Mouse (Mus musculus): ENCODE results near the gene Nhp2. TPM values are rescaled to one million over a fixed set of nuclear protein-coding genes. Genes with fewer than 3 reads are reported as not detected.

Nhp2 gene
- total and polyA plus RNA-seq, 3 experiments: 649 to 6,489 (median 739) TPM

DNA sequence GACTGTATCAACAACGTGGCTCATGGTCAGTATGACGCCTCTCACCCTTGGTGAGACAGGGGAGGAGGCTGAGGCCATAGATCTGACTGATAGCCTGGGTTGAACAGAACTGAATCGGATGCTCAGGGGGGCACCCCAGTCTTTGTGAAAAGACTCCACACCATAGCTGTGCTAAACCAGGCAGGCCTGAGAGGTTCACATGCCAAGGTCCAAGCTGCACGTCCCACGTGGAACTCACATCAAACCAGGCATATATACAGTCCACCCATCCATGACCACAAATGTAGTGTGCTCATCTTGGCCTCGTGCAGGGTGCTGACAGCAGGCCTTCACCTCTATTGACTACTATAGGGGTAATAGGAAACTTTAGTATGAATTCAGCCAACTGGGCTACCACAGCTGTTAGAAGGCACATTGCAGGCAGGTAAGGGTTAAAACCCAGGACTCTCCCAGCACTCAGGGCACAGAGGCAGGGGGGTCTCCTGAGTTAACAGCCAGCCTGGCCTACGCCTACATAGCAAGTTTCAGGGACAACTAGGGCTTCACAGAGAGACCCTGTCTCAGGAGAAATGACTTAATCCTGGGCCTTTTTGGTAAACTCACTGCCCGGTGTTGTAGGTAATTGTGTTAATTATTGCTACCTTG, 33.8 kb upstream of the Nhp2 start (continued):
- TF ChIP-seq KAT2A (conservative IDR thresholded peaks at IDR 0.05; ENCODE audit: low read depth, low read length): no peak
- TF ChIP-seq POLR2A (IDR thresholded peaks at IDR 0.05; ENCODE audit: control insufficient read depth in 1 of 2, insufficient read depth in 1 of 2, low read depth in 1 of 2, low read length in 2 of 2, poor library complexity in 1 of 2): no peak; a peak in 1 of 4 replicates

DNA sequence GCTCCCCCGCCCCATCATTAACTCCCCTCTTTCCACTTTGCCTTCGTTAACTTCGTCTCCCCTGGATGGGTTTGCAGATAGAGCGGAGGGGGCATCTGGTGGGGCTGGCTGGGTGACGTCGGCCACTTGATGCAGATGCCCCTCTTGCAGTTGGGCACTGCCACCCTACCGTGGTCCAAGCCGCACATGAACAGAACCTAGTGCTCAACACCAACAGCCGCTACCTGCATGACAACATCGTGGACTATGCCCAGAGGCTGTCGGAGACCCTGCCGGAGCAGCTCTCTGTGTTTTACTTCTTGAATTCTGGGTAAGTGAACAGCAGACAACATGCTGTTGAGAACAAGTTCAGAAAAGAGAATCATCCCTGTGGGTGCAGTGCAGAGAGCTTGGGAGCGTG, 33.1 kb upstream of the Nhp2 start:
- H3K9me3 ChIP-seq (replicated peaks; ENCODE audit: insufficient read depth, low read length): no peaks in the 10 kb centered on the region
- H3K9ac ChIP-seq (ENCODE audit: control insufficient read depth, low read depth, low read length, poor library complexity, severe bottlenecking): no peak overlapping the region
- TF ChIP-seq POLR2AphosphoS5 (IDR thresholded peaks at IDR 0.05; ENCODE audit: borderline replicate concordance, low read depth, low read length) (0 out of 2 replicates have a peak, but pooled peaks have one; percentile 42), MAFK (IDR thresholded peaks at IDR 0.05; ENCODE audit: borderline replicate concordance, low read depth, low read length) (no peak), MYB (IDR thresholded peaks at IDR 0.05; ENCODE audit: low read depth, low read length) (no peak), MYC (IDR thresholded peaks at IDR 0.05; ENCODE audit: low read depth, low read length) (no peak), ZC3H11A (IDR thresholded peaks at IDR 0.05; ENCODE audit: low read depth, low read length) (no peak), JUND (IDR thresholded peaks at IDR 0.05; ENCODE audit: low read depth, low read length) (no peak), ZMIZ1 (IDR thresholded peaks at IDR 0.05; ENCODE audit: low read depth, low read length) (peak; percentile 8; the same call in 1 of the 2 replicates), TBP (IDR thresholded peaks at IDR 0.05; ENCODE audit: low read depth, low read length) (no peak), POLR2A (IDR thresholded peaks at IDR 0.05; ENCODE audit: control insufficient read depth in 1 of 2, insufficient read depth in 1 of 2, low read depth in 1 of 2, low read length in 2 of 2, poor library complexity in 1 of 2) (no peak), SIN3A (IDR thresholded peaks at IDR 0.05; ENCODE audit: low read length) (no peak)
- no peaks in the 10 kb centered on the region for H3K27me3 ChIP-seq (ENCODE audit: control insufficient read depth in 1 of 2, insufficient read depth in 2 of 2, low read length in 2 of 2)
- peaks cover 6 to 22% of the 10 kb centered on the region in 2 experiments for H3K36me3 ChIP-seq (ENCODE audit: control insufficient read depth in 1 of 2, insufficient read depth in 2 of 2, low read length in 2 of 2)
- no peak overlapping the region for H3K27ac ChIP-seq (ENCODE audit: control insufficient read depth, low read depth, low read length)
- H3K4me3 ChIP-seq (ENCODE audit: control insufficient read depth in 1 of 2, insufficient read depth in 1 of 2, low read depth in 2 of 2, low read length in 2 of 2): no peak overlapping the region
- H3K79me2 ChIP-seq (ENCODE audit: control insufficient read depth, insufficient read depth, low read length, poor library complexity): peaks cover 21% of the 10 kb centered on the region
- no peak for DNase-seq (ENCODE audit: low read depth, low spot score)
- H3K4me1 ChIP-seq (ENCODE audit: control insufficient read depth in 1 of 2, insufficient read depth in 2 of 2, low read length in 2 of 2): peaks cover 0 to 3% of the 10 kb centered on the region in 2 experiments; a peak in 2 of 4 replicates

DNA sequence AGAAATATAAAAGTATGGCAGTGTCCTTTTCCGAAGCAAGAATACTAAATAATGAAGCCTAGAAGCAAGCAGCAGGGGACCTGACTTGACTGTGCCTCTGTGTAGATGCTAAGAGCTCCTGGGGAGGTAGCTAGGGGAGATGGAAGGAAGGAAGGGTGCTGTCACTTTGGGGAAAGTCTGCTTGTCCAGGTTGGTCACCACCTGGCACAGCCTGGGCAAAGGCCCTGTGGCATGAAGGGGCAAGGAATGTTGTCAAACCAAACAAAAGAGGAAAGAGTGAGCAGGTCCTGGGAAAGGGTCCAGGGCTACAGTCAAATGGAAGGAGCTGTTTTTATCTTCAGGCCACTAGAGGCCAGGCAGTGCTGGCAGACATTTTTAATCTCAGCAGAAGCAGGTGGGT, 32.5 kb upstream of the Nhp2 start:
- H3K9ac ChIP-seq (ENCODE audit: control insufficient read depth, low read depth, low read length, poor library complexity, severe bottlenecking): no peak overlapping the region
- no peaks in the 10 kb centered on the region for H3K27me3 ChIP-seq (ENCODE audit: control insufficient read depth in 1 of 2, insufficient read depth in 2 of 2, low read length in 2 of 2)
- H3K36me3 ChIP-seq (ENCODE audit: control insufficient read depth in 1 of 2, insufficient read depth in 2 of 2, low read length in 2 of 2): peaks cover 6 to 28% of the 10 kb centered on the region in 2 experiments
- peak; percentile 9; the same call in 1 of the 2 replicates for TF ChIP-seq SMC3 (IDR thresholded peaks at IDR 0.05; ENCODE audit: low read depth, low read length)
- TF ChIP-seq POLR2A (IDR thresholded peaks at IDR 0.05; ENCODE audit: control insufficient read depth in 1 of 2, insufficient read depth in 1 of 2, low read depth in 1 of 2, low read length in 2 of 2, poor library complexity in 1 of 2): peak in 1 of 2 experiments; percentile 37; a peak in 2 of 4 replicates
- TF ChIP-seq UBTF (IDR thresholded peaks at IDR 0.05; ENCODE audit: borderline replicate concordance, insufficient read depth, low read depth, low read length): no peak
- TF ChIP-seq MEF2A (IDR thresholded peaks at IDR 0.05; ENCODE audit: extremely low read depth, insufficient replicate concordance, low read depth, low read length, poor library complexity, severe bottlenecking): no peak
- TF ChIP-seq E2F4 (IDR thresholded peaks at IDR 0.05; ENCODE audit: borderline replicate concordance, low read depth, low read length): no peak
- TF ChIP-seq CHD1 (IDR thresholded peaks at IDR 0.05; ENCODE audit: low read depth, low read length): no peak
- no peak for TF ChIP-seq ZC3H11A (IDR thresholded peaks at IDR 0.05; ENCODE audit: low read depth, low read length)
- DNase-seq (ENCODE audit: low read depth, low spot score): peak; percentile 24
- no peak overlapping the region for H3K4me3 ChIP-seq (ENCODE audit: control insufficient read depth in 1 of 2, insufficient read depth in 1 of 2, low read depth in 2 of 2, low read length in 2 of 2)
- no peaks in the 10 kb centered on the region for H3K9me3 ChIP-seq (replicated peaks; ENCODE audit: insufficient read depth, low read length)
- peaks cover 0 to 3% of the 10 kb centered on the region in 2 experiments; a peak in 2 of 4 replicates for H3K4me1 ChIP-seq (ENCODE audit: control insufficient read depth in 1 of 2, insufficient read depth in 2 of 2, low read length in 2 of 2)
- H3K79me2 ChIP-seq (ENCODE audit: control insufficient read depth, insufficient read depth, low read length, poor library complexity): peaks cover 21% of the 10 kb centered on the region
- no peak overlapping the region for H3K27ac ChIP-seq (ENCODE audit: control insufficient read depth, low read depth, low read length)

Measured in MEL (cell line).